Mouse (Mus musculus) testis, adult 2 months (tissue): Measurements from ENCODE around the gene Arl11.

Experiments used
- CTCF ChIP-seq: fragments of 200-500 bp; IDR thresholded peaks from 2 replicates; pipeline ENCODE4 v1.5.1; 2012; ENCODE audit warnings: low read depth, mild to moderate bottlenecking, inconsistent platforms, low read length, moderate library complexity; ENCODE audit not compliant: control insufficient read depth, insufficient read depth, insufficient replicate concordance
- POLR2A ChIP-seq: fragments of 200-500 bp; IDR thresholded peaks from 2 replicates; pipeline ENCODE4 v1.6.1; 2012; ENCODE audit warnings: low read depth, mild to moderate bottlenecking, inconsistent platforms, low read length, moderate library complexity; ENCODE audit not compliant: control insufficient read depth

DNA sequence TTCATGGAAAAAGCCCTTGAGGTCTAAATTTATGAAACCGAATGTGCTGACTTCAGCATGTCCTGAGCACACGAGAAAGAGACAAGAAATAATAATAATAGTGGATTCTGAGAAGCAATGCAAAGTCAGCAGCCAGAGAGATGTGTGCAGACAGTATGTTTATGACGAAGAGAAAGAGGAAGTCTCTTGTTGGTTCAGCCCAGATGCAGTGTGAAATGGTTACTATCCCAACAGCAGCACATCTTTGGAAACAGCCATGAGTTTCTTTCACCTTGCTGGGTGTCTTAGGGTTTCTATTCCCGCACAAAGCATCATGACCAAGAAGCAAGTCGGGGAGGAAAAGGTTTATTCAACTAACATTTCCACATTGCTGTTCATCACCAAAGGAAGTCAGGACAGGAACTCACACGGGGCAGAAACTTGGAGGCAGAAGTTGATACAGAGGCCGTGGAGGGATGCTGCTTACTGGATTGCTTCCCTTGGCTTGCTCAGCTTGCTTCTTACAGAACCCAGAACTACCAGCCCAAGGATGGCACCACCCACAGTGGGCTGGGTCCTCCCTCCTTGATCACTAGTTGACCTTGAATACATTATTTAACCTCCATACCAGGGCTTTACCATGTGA, 30.8 kb upstream of the Arl11 start:
- no peak for TF ChIP-seq POLR2A
- no peak for TF ChIP-seq CTCF
